Mouse (Mus musculus) v-Abl transformed pro-B cells (cell line): ENCODE results near the gene Kmt2c.

Experiments
- in situ Hi-C, 2 experiments: fragments of 400-800 bp; cut with MboI; formaldehyde crosslinking; loops; one replicate each; pipeline ENCODE4 v1.15.1; 2025; ENCODE audit not compliant: unreplicated experiment in 2 of 2

Kmt2c gene

DNA sequence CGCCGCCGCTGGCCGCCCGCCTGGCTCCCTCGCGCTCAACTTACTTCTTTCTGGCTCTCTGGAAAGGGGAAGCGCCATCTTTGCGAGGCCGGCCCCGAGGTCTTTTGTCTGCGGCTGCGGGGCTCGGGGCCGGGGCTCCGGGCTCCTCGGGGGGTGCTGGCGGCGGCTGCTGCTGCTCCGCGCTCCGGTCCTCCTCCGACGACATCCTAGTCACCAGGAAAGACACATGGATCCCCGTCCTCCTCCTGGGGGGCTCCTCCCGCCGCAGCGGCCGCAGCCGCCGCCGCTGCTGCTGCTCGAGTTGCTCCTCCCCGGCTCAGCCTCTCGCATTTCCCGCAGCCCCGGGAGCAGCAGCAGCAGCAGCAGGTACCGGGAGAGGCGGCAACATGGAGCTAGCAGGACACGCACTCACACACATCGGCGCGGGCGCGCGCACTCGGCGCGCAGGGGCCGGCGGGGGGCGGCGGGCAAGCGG, at the start of gene Kmt2c:
TSS of gene Kmt2c (minus strand) at position 438 of the 475 bp plus-strand sequence.
- in situ Hi-C loops: loop anchor here in 1 of 2 experiments (5.0 kb wide), 1 partner anchor 34 kb away; no protein-coding TSS in a partner anchor

GRCm38 (mm10) chr5:25546912-25547311, 48.3 kb upstream of the Kmt2c start:
- in situ Hi-C loops: no loop called here

DNA sequence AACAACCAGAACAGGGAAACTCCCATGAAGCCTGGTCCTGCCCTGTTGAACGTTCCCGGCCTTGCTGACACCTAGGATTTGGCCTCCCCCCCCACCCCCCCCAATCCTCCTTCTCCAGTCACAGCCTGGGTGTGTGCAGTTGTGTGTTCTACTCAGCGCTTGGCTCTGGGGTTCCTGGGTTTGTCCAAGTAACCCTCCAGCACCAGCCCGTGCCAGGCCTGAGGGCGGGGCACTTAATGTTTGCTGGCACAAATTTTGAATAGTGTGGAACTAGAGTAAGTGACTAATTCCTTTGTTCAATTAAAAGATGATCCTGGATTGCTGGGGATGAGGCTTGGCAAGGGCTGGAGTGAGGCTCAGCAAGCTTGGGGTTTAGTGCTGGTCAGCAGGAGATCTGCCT, 46.0 kb upstream of the Kmt2c start:
- in situ Hi-C loops: no loop called here

- in situ Hi-C loops: no loop called here
These were observed 45.5 kb upstream of the Kmt2c start for GRCm38 (mm10) chr5:25544061-25544460.

GRCm38 (mm10) chr5:25541661-25542060, 43.1 kb upstream of the Kmt2c start:
- in situ Hi-C loops: no loop called here

- in situ Hi-C loops: no loop called here
These were observed 42.3 kb upstream of the Kmt2c start for GRCm38 (mm10) chr5:25540921-25541320.

DNA sequence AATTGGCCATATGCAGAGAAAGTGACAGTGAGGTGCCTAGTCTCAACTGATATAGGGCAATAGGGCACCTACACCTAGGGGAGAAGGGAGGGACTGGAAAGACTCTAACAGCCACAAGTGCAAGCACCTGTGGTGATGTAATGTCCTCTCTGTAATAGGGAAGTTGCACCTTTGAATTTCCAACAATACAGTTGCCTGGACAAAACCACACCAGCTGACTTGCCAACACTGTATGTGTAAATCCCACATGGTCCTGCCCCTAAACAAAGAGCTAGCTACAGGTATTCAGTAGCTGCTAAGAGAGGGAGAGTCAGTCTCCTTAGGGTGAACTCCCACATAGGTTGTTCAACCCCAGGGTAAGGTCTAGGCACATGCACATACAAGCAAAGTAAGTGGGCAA, 41.8 kb upstream of the Kmt2c start:
- in situ Hi-C loops: no loop called here

DNA sequence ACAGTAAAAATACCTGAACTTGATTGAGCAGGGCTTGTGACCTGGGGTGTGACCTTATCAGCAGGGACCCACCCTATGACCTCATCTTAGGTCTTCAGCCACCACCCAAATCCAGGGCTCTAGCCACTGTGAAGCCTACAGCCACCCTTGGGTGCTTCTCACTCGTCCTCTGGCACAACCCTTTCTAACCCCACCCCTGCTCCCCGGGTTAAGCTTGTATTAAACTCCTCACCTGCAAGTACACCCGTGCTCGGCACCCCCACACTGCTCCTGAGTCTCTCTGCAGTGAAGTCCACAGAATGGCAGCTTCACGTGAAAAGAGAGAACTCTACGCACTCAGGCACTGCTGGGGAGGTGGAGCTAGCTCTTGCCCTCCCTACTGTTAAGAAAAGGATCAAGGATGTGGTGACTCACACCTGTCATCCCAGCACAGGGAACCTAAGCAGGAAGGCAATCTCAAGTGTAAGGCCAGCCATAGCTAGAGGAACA, 38.4 kb upstream of the Kmt2c start:
- in situ Hi-C loops: loop anchor here in 1 of 2 experiments (10.0 kb wide), 1 partner anchor 102 kb away; no protein-coding TSS in a partner anchor

GRCm38 (mm10) chr5:25536451-25536850, 37.9 kb upstream of the Kmt2c start:
- in situ Hi-C loops: loop anchor here in 1 of 2 experiments (10.0 kb wide), 1 partner anchor 102 kb away; no protein-coding TSS in a partner anchor

DNA sequence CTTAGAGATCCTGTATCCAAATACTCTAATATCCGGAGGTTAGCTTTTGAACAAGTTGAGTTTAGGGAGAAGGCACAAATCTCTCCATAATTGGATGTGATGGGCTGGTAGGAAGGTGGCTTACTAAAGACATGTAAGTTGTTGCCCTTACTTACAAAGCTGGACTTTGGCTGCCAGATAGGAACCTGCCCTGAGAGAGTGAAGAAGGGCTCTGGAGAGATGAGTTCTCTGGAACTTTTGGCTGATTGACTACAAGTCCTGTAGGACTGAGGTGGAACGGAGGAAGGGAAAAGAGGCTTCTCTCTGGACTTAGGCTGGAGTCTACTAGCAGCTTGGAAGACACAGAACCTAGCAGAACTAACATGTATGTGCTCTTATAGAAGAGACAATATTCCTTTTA, 37.0 kb upstream of the Kmt2c start:
- in situ Hi-C loops: loop anchor here in 1 of 2 experiments (10.0 kb wide), 1 partner anchor 101 kb away; no protein-coding TSS in a partner anchor

DNA sequence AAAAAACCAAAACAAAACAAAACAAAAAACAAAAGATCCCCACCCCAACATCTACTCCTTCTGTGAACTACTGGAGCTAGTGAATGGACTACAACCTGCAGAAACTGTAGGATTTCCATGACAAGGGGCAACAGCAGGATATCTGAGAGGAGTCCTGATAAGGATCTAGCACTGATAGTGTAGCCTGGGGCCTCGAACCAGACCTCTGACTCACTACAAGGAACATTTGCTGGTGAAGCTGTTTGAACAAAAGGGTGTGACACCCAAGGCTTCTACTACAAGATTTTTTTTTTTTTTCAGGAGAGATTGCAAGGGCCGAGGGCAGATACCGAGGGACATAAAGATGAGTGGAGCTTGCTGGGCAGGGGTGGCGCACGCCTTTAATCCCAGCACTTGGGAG, 34.7 kb upstream of the Kmt2c start:
- in situ Hi-C loops: loop anchor here (5.0 to 10.0 kb wide), 3 partner anchors 36 to 98 kb away; partner anchors contain the start of gene Kmt2c (in 1 of the 2)

DNA sequence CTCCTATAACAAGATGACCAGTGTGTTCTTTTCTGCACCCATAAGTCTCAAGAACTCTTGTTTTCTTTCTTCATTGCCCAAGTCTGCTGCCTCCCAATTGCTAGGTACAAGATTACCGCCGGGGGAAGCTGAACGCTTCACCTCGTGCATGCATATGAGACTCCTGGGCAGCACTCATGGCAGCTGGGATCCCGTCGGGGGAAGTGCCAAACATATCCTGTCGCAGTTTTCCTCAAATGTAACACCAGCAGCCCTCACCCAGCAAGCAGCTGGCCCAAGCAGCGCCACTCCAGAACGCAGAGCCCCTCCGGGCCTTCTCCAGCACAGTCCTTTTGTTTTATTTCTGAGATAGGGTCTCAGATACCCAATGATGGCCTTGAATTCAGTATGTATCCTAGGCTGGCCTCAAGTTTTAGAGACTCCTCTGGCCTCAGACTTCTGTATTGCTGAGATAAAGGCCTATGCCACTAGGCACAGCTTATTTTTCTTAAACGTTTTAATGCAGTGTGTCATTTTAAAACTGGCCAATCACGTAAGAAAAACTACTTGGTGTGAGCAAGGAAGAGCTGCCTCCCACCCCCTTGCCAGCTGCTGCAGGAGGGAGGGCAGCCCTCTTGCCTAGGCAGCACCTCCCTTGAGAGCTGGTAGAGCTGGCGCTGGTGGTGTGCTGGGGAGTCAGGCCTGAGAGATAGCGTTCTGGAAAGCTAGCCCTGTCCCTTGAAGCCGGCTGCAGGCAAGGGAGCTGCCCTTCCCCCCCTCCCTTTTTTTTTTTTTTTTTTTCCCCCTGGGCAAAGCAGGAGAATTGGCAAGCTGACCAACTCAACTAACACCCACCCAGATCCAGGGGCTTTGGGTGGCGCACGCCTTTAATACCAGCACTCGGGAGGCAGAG, 33.9 kb upstream of the Kmt2c start:
- in situ Hi-C loops: loop anchor here (5.0 to 10.0 kb wide), 3 partner anchors 35 to 98 kb away; partner anchors contain the start of gene Kmt2c (in 1 of the 2)

DNA sequence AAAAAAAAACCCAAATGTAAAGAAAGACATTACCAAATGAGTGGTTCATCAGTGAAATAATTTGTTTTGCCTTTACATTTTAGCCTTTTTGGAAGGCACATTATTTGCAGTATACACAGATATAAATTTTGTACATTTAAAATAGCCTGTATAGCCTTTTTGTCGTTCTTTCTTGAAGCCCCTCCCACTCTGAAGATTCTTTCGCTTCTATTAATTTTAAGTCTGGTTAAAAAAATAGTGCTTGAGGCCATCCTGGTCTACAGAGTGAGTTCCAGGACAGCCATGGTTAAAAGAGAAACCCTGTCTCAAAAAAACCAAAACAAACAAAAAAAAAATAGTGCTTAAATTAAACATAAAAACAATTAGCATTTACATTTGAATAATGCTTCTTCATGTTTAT, 32.0 kb upstream of the Kmt2c start:
- in situ Hi-C loops: loop anchor here (5.0 to 10.0 kb wide), 3 partner anchors 33 to 96 kb away; partner anchors contain the start of gene Kmt2c (in 1 of the 2)

- in situ Hi-C loops: loop anchor here (5.0 to 10.0 kb wide), 3 partner anchors 32 to 95 kb away; partner anchors contain the start of gene Kmt2c (in 1 of the 2)
These were observed 31.2 kb upstream of the Kmt2c start for GRCm38 (mm10) chr5:25529529-25530421.

- in situ Hi-C loops: no loop called here
These were observed 30.4 kb upstream of the Kmt2c start for GRCm38 (mm10) chr5:25528851-25529528.

DNA sequence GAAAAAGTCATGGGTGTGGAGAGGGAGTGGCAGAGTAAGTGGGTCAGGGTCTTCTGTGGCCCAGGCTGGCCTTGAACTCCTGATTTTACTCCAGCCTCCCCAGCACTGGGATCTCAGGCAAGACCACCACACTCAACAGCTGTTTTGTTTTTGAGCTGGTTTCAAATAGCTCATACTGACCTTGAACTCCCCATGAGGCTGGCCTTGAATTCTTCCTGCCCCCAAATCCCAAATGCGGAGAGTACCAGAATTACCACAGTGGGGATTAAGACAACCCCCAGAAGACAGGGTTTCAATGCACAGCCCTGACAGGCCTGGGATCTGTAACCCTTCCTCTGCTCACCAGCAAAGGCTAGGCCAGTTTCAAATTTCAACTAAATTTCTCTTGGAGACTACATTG, 29.4 kb upstream of the Kmt2c start:
- in situ Hi-C loops: no loop called here

GRCm38 (mm10) chr5:25526926-25527325, 28.3 kb upstream of the Kmt2c start:
- in situ Hi-C loops: no loop called here

DNA sequence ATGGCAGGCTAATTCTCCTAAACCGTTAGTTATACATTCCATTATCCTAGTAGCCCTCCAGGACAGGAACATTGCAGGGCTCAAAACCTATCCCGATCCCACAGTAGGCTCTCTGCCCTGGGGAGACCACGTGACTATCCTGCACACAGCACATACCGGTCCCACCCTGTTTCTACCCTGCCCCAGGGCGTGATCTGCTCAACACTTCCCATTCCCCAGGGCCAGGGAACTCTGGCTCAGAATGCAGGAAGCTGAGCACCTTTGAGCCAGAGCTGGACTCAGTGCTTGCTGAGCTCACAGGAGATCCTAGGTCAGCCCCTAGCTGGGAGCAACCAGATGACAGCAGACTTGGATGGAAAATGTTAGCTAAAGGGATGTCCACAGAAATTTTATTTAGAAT, 27.5 kb upstream of the Kmt2c start:
- in situ Hi-C loops: no loop called here

DNA sequence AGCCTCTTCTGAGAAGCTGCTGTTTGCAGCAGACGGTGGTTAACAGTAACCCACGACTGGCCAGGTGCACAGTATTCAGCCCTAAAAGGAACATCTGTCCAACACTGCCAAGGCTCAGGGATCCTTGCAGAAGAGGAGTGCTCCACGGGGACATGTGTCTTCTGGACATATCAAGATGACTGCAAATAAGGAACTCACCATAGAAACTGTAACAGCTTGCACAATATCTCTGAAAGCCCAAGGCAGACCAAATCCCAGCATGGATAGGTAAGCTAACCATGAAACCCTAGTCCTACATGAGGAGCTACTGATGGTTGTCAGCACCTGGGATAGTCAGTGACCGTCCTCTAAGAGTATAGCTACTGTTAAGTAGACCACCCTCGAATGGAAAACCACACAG, 22.9 kb upstream of the Kmt2c start:
- in situ Hi-C loops: no loop called here

- in situ Hi-C loops: no loop called here
These were observed 21.2 kb upstream of the Kmt2c start for GRCm38 (mm10) chr5:25519820-25520219.
